Mouse (Mus musculus) embryonic stem cell, embryonic (primary cell): ENCODE results near the gene Gzf1.

Experiments
- CTCF ChIA-PET, 4 experiments: fragments of 300-600 bp in 2 of 4; fragments of 350-600 bp in 2 of 4; sonication (Branson Sonifier 250); formaldehyde crosslinking; loops; one replicate each; lab custom pipeline; 2022; ENCODE audit warnings: inconsistent platforms in 2 of 4; lab: Charles Lee
- POLR2A ChIA-PET, 4 experiments: fragments of 300-600 bp in 2 of 4; fragments of 350-600 bp in 2 of 4; sonication (Branson Sonifier 250); formaldehyde crosslinking; loops; one replicate each; lab custom pipeline; 2022; ENCODE audit warnings: antibody characterized with exemption in 4 of 4, inconsistent platforms in 1 of 4; lab: Charles Lee

Gzf1 gene

GRCm38 (mm10) chr2:148687971-148688370 lies 7.1 kb downstream of the Gzf1 start:
- CTCF ChIA-PET = interaction anchor here in 1 of 4 experiments (0.6 kb wide), 1 partner anchor 8 kb away, joined by 3 read pairs; no protein-coding TSS in a partner anchor
- POLR2A ChIA-PET = interaction anchor here in 3 of 4 experiments (1.0 to 1.9 kb wide), 6 partner anchors 8 to 15 kb away, joined by 3 to 4 read pairs (median 3); no protein-coding TSS in a partner anchor

- ChIA-PET CTCF (no interaction called here), POLR2A (interaction anchor here in 2 of 4 experiments (0.6 to 3.3 kb wide), 9 partner anchors 9 to 30 kb away, joined by 3 to 9 read pairs (median 3); partner anchors contain the start of genes Gzf1 (in 2 of the 2) and Nxt1 (in 1 of the 2))
These were observed 8.8 kb downstream of the Gzf1 start for GRCm38 (mm10) chr2:148689444-148690140.

GRCm38 (mm10) chr2:148690291-148690690 lies 9.5 kb downstream of the Gzf1 start:
- POLR2A ChIA-PET = interaction anchor here in 2 of 4 experiments (1.1 to 3.3 kb wide), 8 partner anchors 9 to 212 kb away, joined by 3 to 9 read pairs (median 4); partner anchors contain the start of genes Gzf1 (in 2 of the 2) and Nxt1 (in 1 of the 2)
- CTCF ChIA-PET = interaction anchor here in 2 of 4 experiments (0.9 to 1.3 kb wide), 2 partner anchors 10 to 16 kb away, joined by 3 read pairs; partner anchors contain the start of gene Gzf1 (in 1 of the 2)

- ChIA-PET CTCF (interaction anchor here in 2 of 4 experiments (0.9 to 1.3 kb wide), 2 partner anchors 10 to 16 kb away, joined by 3 read pairs; partner anchors contain the start of gene Gzf1 (in 1 of the 2)), POLR2A (interaction anchor here in 2 of 4 experiments (1.1 to 3.3 kb wide), 7 partner anchors 10 to 212 kb away, joined by 3 to 11 read pairs (median 8); partner anchors contain the start of genes Gzf1 (in 2 of the 2) and Nxt1 (in 1 of the 2))
These were observed 10.0 kb downstream of the Gzf1 start for GRCm38 (mm10) chr2:148690781-148691180.

- POLR2A ChIA-PET = interaction anchor here in 2 of 4 experiments (0.8 to 1.9 kb wide), 11 partner anchors 8 to 176 kb away, joined by 3 to 10 read pairs (median 3); partner anchors contain the start of gene Gzf1 (in 2 of the 2)
- CTCF ChIA-PET = interaction anchor here in 1 of 4 experiments (1.2 kb wide), 1 partner anchor 204 kb away, joined by 3 read pairs; no protein-coding TSS in a partner anchor
These were observed 17.7 kb downstream of the Gzf1 start for GRCm38 (mm10) chr2:148698571-148698970.

- ChIA-PET CTCF (interaction anchor here (0.5 to 2.6 kb wide), 65 partner anchors 8 to 898 kb away, joined by 3 to 19 read pairs (median 4); partner anchors contain the start of genes Gzf1 (in 3 of the 4), Napb (in 3 of the 4), Nxt1 (in 3 of the 4) and Cstl1 (in 1 of the 4)), POLR2A (interaction anchor here (0.6 to 4.1 kb wide), 33 partner anchors 7 to 687 kb away, joined by 3 to 36 read pairs (median 4); partner anchors contain the start of genes Gzf1 (in 3 of the 4), Napb (in 3 of the 4), Nxt1 (in 3 of the 4) and Cst3 (in 2 of the 4))
These were observed 25.8 kb downstream of the Gzf1 start for GRCm38 (mm10) chr2:148706409-148707201.

- CTCF ChIA-PET = interaction anchor here in 2 of 4 experiments (1.0 to 2.1 kb wide), 15 partner anchors 8 to 899 kb away, joined by 3 to 14 read pairs (median 4); partner anchors contain the start of genes Cstl1 (in 1 of the 2), Gzf1 (in 1 of the 2), Nxt1 (in 1 of the 2) and Sstr4 (in 1 of the 2)
These were observed 26.3 kb downstream of the Gzf1 start for GRCm38 (mm10) chr2:148707202-148707530.

GRCm38 (mm10) chr2:148712326-148712725 lies 31.5 kb downstream of the Gzf1 start:
- CTCF ChIA-PET = interaction anchor here in 1 of 4 experiments (1.7 kb wide), 1 partner anchor 39 kb away, joined by 3 read pairs; no protein-coding TSS in a partner anchor
- POLR2A ChIA-PET = interaction anchor here in 3 of 4 experiments (0.5 to 3.4 kb wide), 5 partner anchors 19 to 163 kb away, joined by 3 to 11 read pairs (median 6); partner anchors contain the start of genes Napb (in 2 of the 3), Cst3 (in 1 of the 3), Gzf1 (in 1 of the 3) and Nxt1 (in 1 of the 3)

More at GRCm38 (mm10) chr2:148707202-148707530, 26.3 kb downstream of the Gzf1 start:
- POLR2A ChIA-PET = interaction anchor here in 3 of 4 experiments (0.7 to 4.1 kb wide), 16 partner anchors 8 to 35 kb away, joined by 3 to 36 read pairs (median 6); partner anchors contain the start of genes Nxt1 (in 3 of the 3), Gzf1 (in 2 of the 3) and Napb (in 2 of the 3)

- ChIA-PET CTCF (interaction anchor here in 2 of 4 experiments (0.9 to 1.7 kb wide), 3 partner anchors 11 to 185 kb away, joined by 3 to 6 read pairs (median 4); no protein-coding TSS in a partner anchor), POLR2A (interaction anchor here in 2 of 4 experiments (1.1 to 2.1 kb wide), 3 partner anchors 14 to 158 kb away, joined by 3 to 5 read pairs (median 4); partner anchors contain the start of genes Napb (in 2 of the 2) and Cst3 (in 1 of the 2))
These were observed 36.2 kb downstream of the Gzf1 start for GRCm38 (mm10) chr2:148717072-148717471.

- ChIA-PET CTCF (interaction anchor here in 1 of 4 experiments (1.5 kb wide), 1 partner anchor 13 kb away, joined by 5 read pairs; no protein-coding TSS in a partner anchor), POLR2A (no interaction called here)
These were observed 38.6 kb downstream of the Gzf1 start for GRCm38 (mm10) chr2:148719271-148719995.

- ChIA-PET CTCF (interaction anchor here (0.6 to 2.1 kb wide), 8 partner anchors 20 to 171 kb away, joined by 3 to 12 read pairs (median 4); no protein-coding TSS in a partner anchor), POLR2A (interaction anchor here in 3 of 4 experiments (0.6 to 3.1 kb wide), 27 partner anchors 8 to 143 kb away, joined by 3 to 24 read pairs (median 5); partner anchors contain the start of genes Gzf1 (in 3 of the 3), Nxt1 (in 3 of the 3) and Cst3 (in 2 of the 3))
These were observed 50.9 kb downstream of the Gzf1 start for GRCm38 (mm10) chr2:148731614-148732326.

- CTCF ChIA-PET = interaction anchor here (0.6 to 2.1 kb wide), 8 partner anchors 19 to 170 kb away, joined by 3 to 12 read pairs (median 4); no protein-coding TSS in a partner anchor
- POLR2A ChIA-PET = interaction anchor here in 3 of 4 experiments (1.0 to 3.1 kb wide), 25 partner anchors 9 to 143 kb away, joined by 3 to 24 read pairs (median 6); partner anchors contain the start of genes Gzf1 (in 3 of the 3), Nxt1 (in 3 of the 3) and Cst3 (in 2 of the 3)
These were observed 51.6 kb downstream of the Gzf1 start, which contains the start of gene Napb for GRCm38 (mm10) chr2:148732327-148733000. Napb (minus strand) TSS chr2:148732467.
